Mouse (Mus musculus): ENCODE measurements around the gene Rab33b. TPM values are rescaled to one million over a fixed set of nuclear protein-coding genes. Genes with fewer than 3 reads are reported as not detected.
A peak's percentile ranks its signal among the peaks of the same experiment; 100 is the strongest.

Gene Rab33b
- polyA plus RNA-seq, 1 experiment from 2014 or later, result 15.9 TPM

DNA sequence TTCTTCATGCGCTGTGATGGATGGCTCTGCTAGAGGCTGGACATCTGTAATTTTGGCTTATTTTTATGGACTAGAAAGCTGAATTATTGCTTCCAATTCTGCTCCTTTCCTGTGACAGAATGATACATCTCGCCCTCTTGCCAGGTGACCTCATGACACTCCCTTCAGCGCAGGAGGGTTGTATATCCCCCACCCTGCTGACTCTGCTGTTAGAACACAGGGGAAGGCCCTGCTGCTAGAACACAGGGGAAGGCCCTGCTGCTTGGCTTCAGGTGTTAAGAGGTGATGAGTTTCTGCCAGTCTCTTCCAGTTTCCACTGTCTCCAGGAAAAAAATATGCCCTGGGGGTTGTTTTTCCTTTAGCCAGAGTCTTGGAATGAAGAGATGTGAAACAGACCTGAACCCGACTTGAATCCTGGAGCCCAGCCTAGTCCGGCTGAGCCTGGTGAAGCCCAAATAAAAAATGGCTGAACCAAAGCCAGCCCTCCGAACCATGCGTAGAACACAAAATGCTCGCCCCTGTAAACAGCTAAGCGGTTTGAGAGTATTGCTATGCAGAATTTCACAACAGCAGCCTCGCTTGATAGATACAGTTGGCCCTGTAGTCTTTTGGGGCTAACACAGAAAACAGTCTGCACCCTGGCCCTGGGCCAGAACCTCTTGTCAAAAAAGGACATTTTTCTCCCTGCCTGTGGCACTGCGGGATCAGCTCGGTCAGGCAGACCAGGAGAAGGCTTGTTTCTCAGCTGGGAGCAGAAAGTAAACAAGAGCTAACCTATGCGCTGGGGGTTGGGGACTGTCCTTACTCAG, 48.0 kb downstream of the Rab33b start:
- TF ChIP-seq CTCF (IDR thresholded peaks at IDR 0.05; ENCODE audit: low read depth), result no peak
- no peak for TF ChIP-seq EP300 (optimal IDR thresholded peaks at IDR 0.05)
- peak; percentile 66 for DNase-seq (ENCODE audit: low spot score)
- Histone ChIP-seq H3K9ac (ENCODE audit: low read length) (no peak overlapping the region), H3K27me3 (ENCODE audit: control insufficient read depth, insufficient read depth, low read length) (no peaks in the 10 kb centered on the region), H3K27ac (replicated peaks) (peak overlapping the region; percentile 74), H3K4me3 (ENCODE audit: low read depth, low read length) (no peak overlapping the region), H3K9me3 (ENCODE audit: control insufficient read depth, low read length) (no peaks in the 10 kb centered on the region), H3K36me3 (ENCODE audit: control insufficient read depth, insufficient read depth, low read length) (peaks cover 16% of the 10 kb centered on the region; the same call in 1 of the 2 replicates), H3K4me2 (replicated peaks; ENCODE audit: low read depth) (0 out of 2 replicates have a peak overlapping the region, but pooled peaks have one; percentile 6), H3K4me1 (replicated peaks; ENCODE audit: control insufficient read depth, insufficient read depth) (0 out of 2 replicates have a peak, but pooled peaks cover 4% of the 10 kb centered on the region)
- 38% methylated on average over 13 of the region's 13 CpGs for WGBS
- peak; percentile 81 for ATAC-seq (ENCODE audit: low FRiP score, low TSS enrichment)

- Histone ChIP-seq H3K4me1 (replicated peaks; ENCODE audit: control insufficient read depth, insufficient read depth) (0 out of 2 replicates have a peak, but pooled peaks cover 4% of the 10 kb centered on the region), H3K9ac (ENCODE audit: low read length) (no peak overlapping the region), H3K4me3 (ENCODE audit: low read depth, low read length) (no peak overlapping the region), H3K27ac (replicated peaks) (peak overlapping the region; percentile 74), H3K4me2 (replicated peaks; ENCODE audit: low read depth) (no peak overlapping the region), H3K36me3 (ENCODE audit: control insufficient read depth, insufficient read depth, low read length) (peaks cover 16% of the 10 kb centered on the region; the same call in 1 of the 2 replicates), H3K9me3 (ENCODE audit: control insufficient read depth, low read length) (no peaks in the 10 kb centered on the region), H3K27me3 (ENCODE audit: control insufficient read depth, insufficient read depth, low read length) (no peaks in the 10 kb centered on the region)
- no peak for TF ChIP-seq CTCF (IDR thresholded peaks at IDR 0.05; ENCODE audit: low read depth)
- TF ChIP-seq EP300 (optimal IDR thresholded peaks at IDR 0.05), result no peak
- DNase-seq (ENCODE audit: low spot score) (no peak), ATAC-seq (ENCODE audit: low FRiP score, low TSS enrichment) (peak; percentile 76)
- 32% methylated on average over 5 of the region's 5 CpGs for WGBS
Observed at GRCm38 (mm10) chr3:51532282-51532620, 48.5 kb downstream of the Rab33b start.

GRCm38 (mm10) chr3:51533573-51533972, 49.9 kb downstream of the Rab33b start:
- Histone ChIP-seq H3K27me3 (ENCODE audit: control insufficient read depth, insufficient read depth, low read length) (no peaks in the 10 kb centered on the region), H3K36me3 (ENCODE audit: control insufficient read depth, insufficient read depth, low read length) (peaks cover 11% of the 10 kb centered on the region; the same call in 1 of the 2 replicates), H3K4me2 (replicated peaks; ENCODE audit: low read depth) (no peak overlapping the region), H3K4me1 (replicated peaks; ENCODE audit: control insufficient read depth, insufficient read depth) (0 out of 2 replicates have a peak, but pooled peaks cover 4% of the 10 kb centered on the region), H3K9me3 (ENCODE audit: control insufficient read depth, low read length) (no peaks in the 10 kb centered on the region), H3K9ac (ENCODE audit: low read length) (no peak overlapping the region), H3K4me3 (ENCODE audit: low read depth, low read length) (no peak overlapping the region), H3K27ac (replicated peaks) (no peak overlapping the region)
- ATAC-seq (ENCODE audit: low FRiP score, low TSS enrichment) (no peak), DNase-seq (ENCODE audit: low spot score) (no peak)
- WGBS, result 70% methylated on average over 5 of the region's 5 CpGs
- TF ChIP-seq EP300 (optimal IDR thresholded peaks at IDR 0.05) (no peak), CTCF (IDR thresholded peaks at IDR 0.05; ENCODE audit: low read depth) (no peak)

DNA sequence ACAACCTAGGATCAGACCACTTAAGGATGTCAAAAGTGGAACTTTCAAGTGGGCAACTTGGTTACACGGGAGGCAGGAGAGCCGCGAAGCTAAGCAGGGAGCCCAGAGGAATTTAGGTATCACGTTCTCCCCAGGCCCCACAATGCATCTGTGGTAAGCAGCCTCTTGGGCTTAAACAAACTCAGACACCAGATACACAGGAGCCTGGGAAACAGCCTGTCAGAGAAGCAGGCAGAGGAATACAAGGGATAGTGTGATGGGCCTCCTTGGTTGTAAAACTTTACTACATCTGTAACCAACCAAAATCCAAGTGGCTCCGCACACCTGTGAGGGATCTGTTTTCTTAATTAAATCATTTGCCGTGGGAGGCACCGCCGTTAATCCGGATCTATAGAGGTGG, 50.3 kb downstream of the Rab33b start:
- H3K4me3 ChIP-seq (ENCODE audit: low read depth, low read length), result no peak overlapping the region
- 82% methylated on average over 9 of the region's 9 CpGs for WGBS
- H3K27ac ChIP-seq (replicated peaks), result no peak overlapping the region
- no peak overlapping the region for H3K4me2 ChIP-seq (replicated peaks; ENCODE audit: low read depth)
- H3K36me3 ChIP-seq (ENCODE audit: control insufficient read depth, insufficient read depth, low read length), result peaks cover 14% of the 10 kb centered on the region; the same call in 1 of the 2 replicates
- no peaks in the 10 kb centered on the region for H3K9me3 ChIP-seq (ENCODE audit: control insufficient read depth, low read length)
- DNase-seq (ENCODE audit: low spot score), result no peak
- H3K9ac ChIP-seq (ENCODE audit: low read length), result no peak overlapping the region
- H3K4me1 ChIP-seq (replicated peaks; ENCODE audit: control insufficient read depth, insufficient read depth), result 0 out of 2 replicates have a peak, but pooled peaks cover 4% of the 10 kb centered on the region
- TF ChIP-seq EP300 (optimal IDR thresholded peaks at IDR 0.05), result no peak
- no peak for TF ChIP-seq CTCF (IDR thresholded peaks at IDR 0.05; ENCODE audit: low read depth)
- no peak for ATAC-seq (ENCODE audit: low FRiP score, low TSS enrichment)
- no peaks in the 10 kb centered on the region for H3K27me3 ChIP-seq (ENCODE audit: control insufficient read depth, insufficient read depth, low read length)

DNA sequence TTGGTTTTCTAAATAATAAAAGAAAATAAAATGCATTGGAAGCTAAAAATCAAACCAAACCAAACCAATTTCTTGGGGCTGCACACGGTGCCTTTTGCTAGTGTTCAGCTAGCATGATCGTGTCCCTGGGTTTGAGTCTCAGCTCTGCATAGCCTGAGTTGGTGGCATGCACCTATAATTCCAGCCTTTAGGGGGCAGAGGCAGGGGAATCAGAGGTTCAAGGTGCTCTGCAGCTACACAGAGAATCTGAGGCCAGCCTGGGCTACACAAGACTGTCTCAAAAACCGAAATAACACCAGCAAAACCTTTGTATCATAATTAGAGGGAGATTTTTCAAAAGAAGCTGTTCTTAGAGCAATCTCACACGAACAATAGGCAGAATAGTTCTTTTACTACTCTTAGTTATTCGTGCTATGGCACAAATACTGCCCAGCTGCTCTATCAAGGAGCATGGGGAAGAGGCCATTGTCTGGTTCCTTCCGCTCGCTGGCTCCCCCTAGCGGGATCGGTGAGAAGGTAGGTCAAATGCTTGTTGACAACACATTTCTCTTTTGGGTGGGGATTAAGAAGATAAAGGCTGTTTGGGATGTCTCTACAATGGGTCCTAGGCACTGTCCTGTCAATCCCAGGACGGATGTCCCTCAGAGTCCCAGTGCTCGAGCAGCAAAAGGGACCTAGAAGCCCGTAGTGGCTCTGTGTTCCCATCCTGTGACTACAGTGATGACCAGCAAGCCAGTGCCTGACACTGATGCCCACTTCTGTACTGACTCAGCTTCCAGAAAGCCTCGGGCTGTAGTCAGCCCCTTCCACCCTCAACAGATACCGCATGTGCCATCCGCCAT, 56.1 kb downstream of the Rab33b start:
- H3K9ac ChIP-seq (ENCODE audit: low read length), result no peak overlapping the region
- H3K36me3 ChIP-seq (ENCODE audit: control insufficient read depth, insufficient read depth, low read length), result peaks cover 22% of the 10 kb centered on the region
- no peaks in the 10 kb centered on the region for H3K4me1 ChIP-seq (replicated peaks; ENCODE audit: control insufficient read depth, insufficient read depth)
- peak; percentile 35; the same call in 1 of the 2 replicates for ATAC-seq (ENCODE audit: low FRiP score, low TSS enrichment)
- DNase-seq (ENCODE audit: low spot score), result peak; percentile 81
- TF ChIP-seq EP300 (optimal IDR thresholded peaks at IDR 0.05), result no peak
- peak; percentile 81 for TF ChIP-seq CTCF (IDR thresholded peaks at IDR 0.05; ENCODE audit: low read depth)
- 53% methylated on average over 15 of the region's 15 CpGs for WGBS
- H3K4me3 ChIP-seq (ENCODE audit: low read depth, low read length), result no peak overlapping the region
- no peaks in the 10 kb centered on the region for H3K9me3 ChIP-seq (ENCODE audit: control insufficient read depth, low read length)
- no peak overlapping the region for H3K4me2 ChIP-seq (replicated peaks; ENCODE audit: low read depth)
- H3K27me3 ChIP-seq (ENCODE audit: control insufficient read depth, insufficient read depth, low read length), result no peaks in the 10 kb centered on the region
- H3K27ac ChIP-seq (replicated peaks), result no peak overlapping the region
